Mouse (Mus musculus) forebrain, embryonic 10.5 days (tissue): ENCODE data around the gene Gabbr2. TPM values are rescaled to one million over a fixed set of nuclear protein-coding genes. Genes with fewer than 3 reads are reported as not detected.
A peak's percentile ranks its signal among the peaks of the same experiment; 100 is the strongest.

Experiments used
- DNase-seq: peaks from one replicate; pipeline ENCODE4 v3.0.0-alpha.2; 2017; ENCODE audit warnings: low spot score; ENCODE audit errors: extremely low spot score
- H3K27ac ChIP-seq: fragments of 300-500 bp; sonication (generic); 2 replicates; pipeline ENCODE4 v1.5.1; 2016; ENCODE audit warnings: mild to moderate bottlenecking
- H3K27me3 ChIP-seq: fragments of 300-500 bp; sonication (generic); 2 replicates; pipeline ENCODE4 v1.6.1; 2016; ENCODE audit warnings: mild to moderate bottlenecking; ENCODE audit not compliant: poor library complexity, severe bottlenecking
- H3K36me3 ChIP-seq: fragments of 300-500 bp; sonication (generic); replicated peaks from 2 replicates; pipeline ENCODE4 v1.6.1; 2016; ENCODE audit warnings: mild to moderate bottlenecking, moderate library complexity
- H3K4me1 ChIP-seq: fragments of 300-500 bp; sonication (generic); 2 replicates; pipeline ENCODE4 v1.6.1; 2016
- H3K4me3 ChIP-seq: fragments of 300-500 bp; sonication (generic); 2 replicates; pipeline ENCODE4 v1.5.1; 2016; ENCODE audit warnings: mild to moderate bottlenecking, moderate library complexity
- H3K9me3 ChIP-seq: fragments of 300-500 bp; sonication (generic); 2 replicates; pipeline ENCODE4 v1.6.1; 2016; ENCODE audit warnings: mild to moderate bottlenecking, moderate library complexity
- WGBS: fragments of 180-500 bp; shearing (Covaris S2); methylation state at CpG from one replicate; pipeline ENCODE4 v1.1.7; 2016; 5-methylcytosine and 5-hydroxymethylcytosine counted together
- polyA plus RNA-seq: library from polyadenylated mRNA; unstranded; fragments of >200 nt; fragmentation: Nextera tagmentation; extraction: Ambion mirVana; gene quantifications from 2 replicates; pipeline ENCODE4 v1.2.1, GENCODE M21; 2016

Gene Gabbr2
- polyA plus RNA-seq, 1 experiment from 2014 or later: 0.06 TPM

GRCm38 (mm10) chr4:46844982-46845643 is 146.6 kb downstream of the Gabbr2 start:
- Histone ChIP-seq H3K4me3 (no peak overlapping the region), H3K9me3 (peaks cover 5% of the 10 kb centered on the region; the same call in 1 of the 2 replicates), H3K27me3 (no peaks in the 10 kb centered on the region), H3K36me3 (no peaks in the 10 kb centered on the region), H3K4me1 (peaks cover 7% of the 10 kb centered on the region; the same call in 1 of the 2 replicates), H3K27ac (peak overlapping the region; percentile 58; the same call in 1 of the 2 replicates)
- no peak for DNase-seq
- 73% methylated on average over 6 of the region's 6 CpGs for WGBS

DNA sequence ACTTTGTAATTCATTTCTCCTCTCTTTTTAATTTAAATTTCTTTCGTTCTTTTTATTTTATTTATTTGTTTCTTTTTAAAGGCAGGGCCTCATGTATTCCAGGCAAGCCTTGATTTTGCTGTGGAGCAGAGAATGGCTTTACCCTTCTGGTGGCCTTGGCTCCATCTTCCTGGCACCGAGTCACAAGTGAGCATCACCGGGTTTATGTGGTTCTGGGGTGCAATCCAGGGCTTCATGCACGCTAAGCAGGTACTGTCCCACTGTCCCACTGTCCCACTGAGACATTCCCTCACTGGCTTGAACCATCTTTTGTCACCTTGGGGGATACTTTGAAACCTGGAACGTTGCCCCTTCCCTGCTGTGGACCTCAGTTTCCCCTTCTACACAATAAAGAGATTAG is 147.1 kb downstream of the Gabbr2 start:
- DNase-seq: no peak
- no peaks in the 10 kb centered on the region for H3K27me3 ChIP-seq
- H3K4me3 ChIP-seq: no peak overlapping the region
- H3K36me3 ChIP-seq: no peaks in the 10 kb centered on the region
- H3K4me1 ChIP-seq: peaks cover 7% of the 10 kb centered on the region; the same call in 1 of the 2 replicates
- peaks cover 5% of the 10 kb centered on the region; the same call in 1 of the 2 replicates for H3K9me3 ChIP-seq
- 81% methylated on average over 5 of the region's 5 CpGs for WGBS
- no peak overlapping the region for H3K27ac ChIP-seq

- H3K27ac ChIP-seq: no peak overlapping the region
- no peak overlapping the region for H3K4me3 ChIP-seq
- peaks cover 7% of the 10 kb centered on the region; the same call in 1 of the 2 replicates for H3K4me1 ChIP-seq
- no peak for DNase-seq
- WGBS: 95% methylated on average over 7 of the region's 7 CpGs
- peaks cover 5% of the 10 kb centered on the region; the same call in 1 of the 2 replicates for H3K9me3 ChIP-seq
- no peaks in the 10 kb centered on the region for H3K36me3 ChIP-seq
- H3K27me3 ChIP-seq: no peaks in the 10 kb centered on the region
Observed at GRCm38 (mm10) chr4:46842596-46842995, 149.1 kb downstream of the Gabbr2 start.

- 90% methylated on average over 6 of the region's 6 CpGs for WGBS
- Histone ChIP-seq H3K4me3 (no peak overlapping the region), H3K27ac (no peak overlapping the region), H3K9me3 (no peaks in the 10 kb centered on the region), H3K36me3 (no peaks in the 10 kb centered on the region), H3K27me3 (no peaks in the 10 kb centered on the region), H3K4me1 (peaks cover 9% of the 10 kb centered on the region)
- DNase-seq: no peak
Observed at GRCm38 (mm10) chr4:46840146-46840545, 151.5 kb downstream of the Gabbr2 start.

DNA sequence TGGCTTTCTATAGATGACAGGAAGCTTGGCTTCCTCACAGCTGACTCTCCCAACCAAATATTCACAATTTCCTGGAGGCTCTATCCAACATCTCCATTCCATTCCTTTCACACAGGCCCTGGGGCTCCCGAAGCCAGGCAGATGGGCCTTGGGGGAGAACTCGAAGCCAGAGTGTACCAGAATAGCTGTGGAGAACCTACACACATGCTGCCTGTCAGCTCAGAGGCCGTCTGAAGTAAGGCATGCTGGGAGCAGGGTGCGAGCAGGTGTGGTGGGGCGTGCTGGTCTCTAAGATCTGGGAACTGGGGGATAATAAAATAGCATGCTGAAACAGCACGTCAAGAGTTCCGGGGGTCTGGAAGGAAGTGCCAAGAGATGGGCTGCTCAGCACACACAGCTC is 154.3 kb downstream of the Gabbr2 start:
- Histone ChIP-seq H3K27me3 (no peaks in the 10 kb centered on the region), H3K27ac (no peak overlapping the region), H3K4me3 (no peak overlapping the region), H3K4me1 (peaks cover 5% of the 10 kb centered on the region; the same call in 1 of the 2 replicates), H3K36me3 (no peaks in the 10 kb centered on the region), H3K9me3 (no peaks in the 10 kb centered on the region)
- WGBS: 88% methylated on average over 7 of the region's 7 CpGs
- DNase-seq: no peak

DNA sequence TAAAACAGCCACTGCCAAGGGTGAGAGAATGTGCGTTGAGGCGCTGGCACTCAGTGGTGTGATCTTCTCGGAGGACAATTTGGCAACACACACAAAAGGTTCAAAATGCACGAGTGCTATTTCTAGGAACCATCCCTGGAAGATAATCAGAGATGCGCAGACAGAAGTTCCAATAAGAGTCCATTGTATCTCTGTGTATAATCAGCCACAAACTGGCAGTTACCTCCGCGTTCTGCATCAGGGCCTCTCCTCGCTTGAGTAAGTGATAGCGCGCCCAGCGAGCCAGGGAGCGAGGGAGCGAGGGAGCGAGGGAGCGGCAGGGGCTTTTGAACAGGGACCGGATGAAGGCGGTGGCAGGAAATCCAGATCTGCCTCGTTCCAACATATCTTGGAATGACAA is 155.6 kb downstream of the Gabbr2 start:
- WGBS: 75% methylated on average over 18 of the region's 18 CpGs
- no peak overlapping the region for H3K27ac ChIP-seq
- no peaks in the 10 kb centered on the region for H3K27me3 ChIP-seq
- H3K36me3 ChIP-seq: no peaks in the 10 kb centered on the region
- no peak overlapping the region for H3K4me3 ChIP-seq
- no peak for DNase-seq
- H3K9me3 ChIP-seq: no peaks in the 10 kb centered on the region
- H3K4me1 ChIP-seq: peaks cover 5% of the 10 kb centered on the region; the same call in 1 of the 2 replicates

DNA sequence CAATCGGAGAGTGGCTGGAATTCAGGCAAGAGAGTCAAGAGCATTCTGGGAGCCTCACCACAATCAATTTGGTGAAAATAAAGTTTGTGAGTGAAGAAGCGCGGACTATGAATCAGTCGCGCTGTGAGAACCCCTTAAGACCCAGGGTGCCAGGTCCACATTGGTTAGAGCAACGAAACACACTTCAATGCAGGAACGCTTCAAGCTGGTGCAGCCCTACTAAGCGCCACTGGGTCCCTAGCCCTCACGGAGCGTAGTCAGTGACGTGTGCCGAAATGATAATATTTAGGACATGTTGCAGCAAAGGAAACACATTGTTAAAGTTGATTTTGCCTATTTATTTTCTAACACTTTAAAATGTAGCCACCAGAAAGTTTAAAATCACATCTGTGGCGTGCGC is 156.6 kb downstream of the Gabbr2 start:
- Histone ChIP-seq H3K27ac (no peak overlapping the region), H3K27me3 (no peaks in the 10 kb centered on the region), H3K9me3 (no peaks in the 10 kb centered on the region), H3K4me1 (peaks cover 5% of the 10 kb centered on the region; the same call in 1 of the 2 replicates), H3K36me3 (no peaks in the 10 kb centered on the region), H3K4me3 (no peak overlapping the region)
- no peak for DNase-seq
- 96% methylated on average over 14 of the region's 14 CpGs for WGBS

- H3K36me3 ChIP-seq: no peaks in the 10 kb centered on the region
- no peak overlapping the region for H3K4me3 ChIP-seq
- H3K9me3 ChIP-seq: no peaks in the 10 kb centered on the region
- no peaks in the 10 kb centered on the region for H3K27me3 ChIP-seq
- 37% methylated on average over 12 of the region's 12 CpGs for WGBS
- H3K4me1 ChIP-seq: peaks cover 17% of the 10 kb centered on the region
- DNase-seq: peak; percentile 30
- no peak overlapping the region for H3K27ac ChIP-seq
Observed at GRCm38 (mm10) chr4:46832834-46833544, 158.7 kb downstream of the Gabbr2 start.

DNA sequence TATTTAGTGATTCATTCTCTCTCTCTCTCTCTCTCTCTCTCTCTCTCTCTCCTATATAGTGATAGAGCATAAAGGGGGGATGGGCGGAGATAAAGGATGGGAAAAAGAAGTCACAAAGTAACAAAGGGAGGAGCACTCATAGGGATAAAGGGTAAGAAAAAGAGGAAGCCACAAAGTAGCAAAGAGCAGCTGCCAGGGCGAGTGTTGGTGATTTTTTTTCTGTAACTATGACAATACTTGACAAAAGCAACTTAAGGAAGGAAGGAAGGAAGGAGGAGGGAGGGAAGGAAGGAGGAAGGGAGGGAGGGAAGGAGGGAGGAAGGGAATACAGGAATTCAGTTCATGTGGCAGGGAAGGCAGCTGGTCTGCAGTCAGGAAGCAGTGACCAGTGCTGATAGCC is 162.0 kb downstream of the Gabbr2 start:
- Histone ChIP-seq H3K36me3 (no peaks in the 10 kb centered on the region), H3K4me3 (no peak overlapping the region), H3K27ac (no peak overlapping the region), H3K27me3 (no peaks in the 10 kb centered on the region), H3K9me3 (no peaks in the 10 kb centered on the region), H3K4me1 (peaks cover 26% of the 10 kb centered on the region)
- WGBS: 59% methylated on average over 2 of the region's 2 CpGs
- DNase-seq: no peak

- H3K36me3 ChIP-seq: no peaks in the 10 kb centered on the region
- H3K9me3 ChIP-seq: no peaks in the 10 kb centered on the region
- DNase-seq: no peak
- H3K4me3 ChIP-seq: no peak overlapping the region
- H3K27me3 ChIP-seq: no peaks in the 10 kb centered on the region
- WGBS: 80% methylated on average over 5 of the region's 5 CpGs
- H3K4me1 ChIP-seq: peaks cover 28% of the 10 kb centered on the region
- peak overlapping the region; percentile 40; the same call in 1 of the 2 replicates for H3K27ac ChIP-seq
Observed at GRCm38 (mm10) chr4:46828141-46828571, 163.5 kb downstream of the Gabbr2 start.

DNA sequence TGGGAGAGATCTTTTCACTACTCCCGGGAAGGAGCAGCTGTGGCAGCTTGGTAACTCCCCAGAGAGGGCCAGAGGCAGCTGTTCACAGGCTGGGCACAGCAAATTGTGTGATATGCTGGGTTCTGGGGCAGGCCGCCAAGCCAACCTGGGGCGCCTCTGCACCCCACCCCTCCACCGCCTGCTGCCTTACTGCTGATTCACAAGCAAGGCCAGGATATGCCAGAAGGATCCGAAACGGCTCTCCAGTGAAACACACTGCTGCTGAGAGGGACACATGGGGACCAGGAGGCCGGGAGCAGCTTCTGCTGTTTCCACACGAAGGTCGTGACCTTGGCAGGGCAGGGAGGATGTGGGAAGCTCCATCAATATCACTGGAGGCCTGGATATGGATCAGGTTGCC is 164.2 kb downstream of the Gabbr2 start:
- Histone ChIP-seq H3K4me3 (no peak overlapping the region), H3K27me3 (no peaks in the 10 kb centered on the region), H3K9me3 (no peaks in the 10 kb centered on the region), H3K27ac (no peak overlapping the region), H3K36me3 (no peaks in the 10 kb centered on the region), H3K4me1 (peaks cover 28% of the 10 kb centered on the region)
- WGBS: 65% methylated on average over 9 of the region's 9 CpGs
- DNase-seq: no peak

DNA sequence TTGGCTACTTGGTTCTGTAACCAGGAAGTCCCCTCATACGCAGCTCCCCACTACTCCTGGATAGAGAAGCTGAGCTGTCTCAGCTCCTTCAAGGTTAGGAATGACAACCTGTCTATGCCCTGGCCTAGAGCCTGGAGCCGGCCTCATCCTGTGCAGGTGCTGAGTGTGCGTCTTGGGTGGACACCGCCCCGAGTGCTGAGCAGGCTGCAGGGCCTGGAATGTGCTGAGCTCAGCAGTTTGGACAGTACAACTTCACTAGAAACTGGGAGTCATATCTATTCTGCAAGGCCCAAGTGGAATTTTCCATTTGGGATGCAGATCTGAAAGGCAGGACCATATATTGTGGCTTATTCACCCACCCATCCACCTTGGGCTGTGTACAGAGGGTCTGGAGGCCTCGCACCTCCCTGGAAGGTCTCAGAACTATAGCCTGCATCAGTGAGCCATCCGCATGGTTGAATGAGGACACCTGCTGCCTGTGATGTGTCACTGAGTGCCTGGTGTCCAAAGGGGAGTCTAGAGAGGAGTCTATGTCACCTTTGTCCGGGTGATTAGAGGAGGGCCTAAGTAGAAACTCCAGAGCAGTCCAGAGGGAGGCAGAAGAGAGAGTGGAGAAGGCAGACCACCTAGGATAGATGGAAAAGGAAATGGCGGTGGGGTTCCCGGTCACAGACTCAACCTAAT is 165.7 kb downstream of the Gabbr2 start:
- Histone ChIP-seq H3K9me3 (no peaks in the 10 kb centered on the region), H3K4me1 (peaks cover 30% of the 10 kb centered on the region), H3K27ac (no peak overlapping the region), H3K27me3 (no peaks in the 10 kb centered on the region), H3K4me3 (no peak overlapping the region), H3K36me3 (no peaks in the 10 kb centered on the region)
- DNase-seq: no peak
- 94% methylated on average over 10 of the region's 10 CpGs for WGBS

DNA sequence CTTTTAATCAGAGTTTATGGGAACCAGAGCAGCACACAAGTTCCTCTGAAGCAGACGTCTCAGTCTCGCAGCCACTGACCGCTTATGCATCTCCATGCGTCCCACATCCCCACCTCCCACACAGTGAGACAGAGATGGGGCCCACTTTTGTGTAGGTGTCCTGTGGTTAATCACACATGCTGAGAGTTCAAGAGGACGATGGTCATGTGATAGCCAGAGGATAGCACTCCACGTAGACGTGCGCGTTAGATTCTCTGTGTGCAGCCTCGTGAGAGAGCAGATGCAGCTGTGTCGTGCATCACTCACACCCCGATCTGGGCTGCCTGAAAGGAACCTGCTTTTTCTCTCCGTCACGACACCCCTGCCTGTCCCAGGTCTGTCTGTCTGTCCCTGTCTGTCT is 167.9 kb downstream of the Gabbr2 start:
- Histone ChIP-seq H3K36me3 (no peaks in the 10 kb centered on the region), H3K4me1 (peaks cover 29% of the 10 kb centered on the region), H3K27ac (no peak overlapping the region), H3K27me3 (no peaks in the 10 kb centered on the region), H3K4me3 (no peak overlapping the region), H3K9me3 (no peaks in the 10 kb centered on the region)
- 92% methylated on average over 14 of the region's 14 CpGs for WGBS
- no peak for DNase-seq
